Mouse (Mus musculus) forebrain, embryonic 11.5 days (tissue): ENCODE results near the gene Nol4l. TPM values are rescaled to one million over a fixed set of nuclear protein-coding genes. Genes with fewer than 3 reads are reported as not detected.

Source experiments
- ATAC-seq: fragments of 200-750 bp; cut with Nextera tagmentation; replicated peaks from 2 replicates; pipeline ENCODE4 v1.8.0; 2017; ENCODE audit warnings: moderate TSS enrichment; ENCODE audit not compliant: low FRiP score
- DNase-seq: peaks from one replicate; pipeline ENCODE4 v3.0.0-alpha.2; 2017; ENCODE audit warnings: low spot score
- H3K27ac ChIP-seq: fragments of 300-500 bp; sonication (generic); 2 replicates; pipeline ENCODE4 v1.5.1; 2014; ENCODE audit warnings: low read depth, low read length
- H3K27me3 ChIP-seq: fragments of 300-500 bp; sonication (generic); 2 replicates; pipeline ENCODE4 v1.6.1; 2014; ENCODE audit warnings: mild to moderate bottlenecking, low read length, mixed read lengths; ENCODE audit not compliant: control insufficient read depth, insufficient read depth
- H3K36me3 ChIP-seq: fragments of 300-500 bp; sonication (generic); 2 replicates; pipeline ENCODE4 v1.6.1; 2014; ENCODE audit warnings: mild to moderate bottlenecking, low read length, moderate library complexity, mixed read lengths; ENCODE audit not compliant: control insufficient read depth, insufficient read depth
- H3K4me1 ChIP-seq: fragments of 300-500 bp; sonication (generic); replicated peaks from 2 replicates; pipeline ENCODE4 v1.6.1; 2014; ENCODE audit warnings: low read length, mixed read lengths; ENCODE audit not compliant: control insufficient read depth, insufficient read depth
- H3K4me2 ChIP-seq: fragments of 300-500 bp; sonication (generic); 2 replicates; pipeline ENCODE4 v1.6.1; 2014; ENCODE audit warnings: low read depth, mild to moderate bottlenecking, low read length, moderate library complexity, mixed read lengths; ENCODE audit not compliant: severe bottlenecking
- H3K4me3 ChIP-seq: fragments of 300-500 bp; sonication (generic); 2 replicates; pipeline ENCODE4 v1.5.1; 2014; ENCODE audit warnings: low read depth, low read length
- H3K9ac ChIP-seq: fragments of 300-500 bp; sonication (generic); 2 replicates; pipeline ENCODE4 v1.6.1; 2014; ENCODE audit warnings: low read length
- H3K9me3 ChIP-seq: fragments of 300-500 bp; sonication (generic); 2 replicates; pipeline ENCODE4 v1.6.1; 2016; ENCODE audit warnings: low read length, mixed read lengths; ENCODE audit not compliant: control insufficient read depth
- WGBS: fragments of 180-500 bp; shearing (Covaris S2); extraction: QIAGEN DNeasy Blood & Tissue Kit; methylation state at CpG from one replicate; pipeline ENCODE4 v1.1.7; 2014; 5-methylcytosine and 5-hydroxymethylcytosine counted together
- polyA plus RNA-seq: library from polyadenylated mRNA; unstranded; fragments of >200 nt; fragmentation: Nextera tagmentation; extraction: Ambion mirVana; gene quantifications from 2 replicates; pipeline ENCODE4 v1.2.1, GENCODE M21; 2014

The Nol4l gene
- polyA plus RNA-seq, 1 experiment from 2014 or later: 25.6 TPM

DNA sequence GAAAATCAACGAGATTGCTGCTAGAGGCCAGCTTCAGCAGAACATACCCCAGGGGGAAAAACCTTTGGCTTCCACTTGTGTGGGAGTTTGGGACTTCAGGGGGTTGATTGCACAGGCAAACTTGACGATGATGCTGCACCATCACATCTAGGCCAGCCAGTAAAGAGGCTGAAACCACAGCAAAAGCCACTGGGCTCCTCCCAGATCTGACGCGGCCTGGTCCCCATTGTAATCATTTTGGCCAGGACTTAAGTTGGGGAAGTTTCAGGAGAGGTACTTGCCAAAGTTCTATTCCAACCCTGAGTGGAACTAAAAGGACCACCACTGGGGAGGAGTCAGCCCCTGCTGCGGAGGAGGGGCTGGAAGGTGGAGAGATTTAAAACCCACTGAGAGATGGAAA lies 38.8 kb downstream of the Nol4l start:
- Histone ChIP-seq H3K9ac (no peak overlapping the region), H3K4me2 (no peak overlapping the region; the same call in 1 of the 2 replicates), H3K27me3 (peaks cover 13% of the 10 kb centered on the region), H3K4me3 (no peak overlapping the region), H3K4me1 (peaks cover 28% of the 10 kb centered on the region), H3K36me3 (no peaks in the 10 kb centered on the region), H3K27ac (no peak overlapping the region), H3K9me3 (no peaks in the 10 kb centered on the region)
- WGBS: 11% methylated on average over 5 of the region's 5 CpGs
- DNase-seq: no peak
- no peak for ATAC-seq

DNA sequence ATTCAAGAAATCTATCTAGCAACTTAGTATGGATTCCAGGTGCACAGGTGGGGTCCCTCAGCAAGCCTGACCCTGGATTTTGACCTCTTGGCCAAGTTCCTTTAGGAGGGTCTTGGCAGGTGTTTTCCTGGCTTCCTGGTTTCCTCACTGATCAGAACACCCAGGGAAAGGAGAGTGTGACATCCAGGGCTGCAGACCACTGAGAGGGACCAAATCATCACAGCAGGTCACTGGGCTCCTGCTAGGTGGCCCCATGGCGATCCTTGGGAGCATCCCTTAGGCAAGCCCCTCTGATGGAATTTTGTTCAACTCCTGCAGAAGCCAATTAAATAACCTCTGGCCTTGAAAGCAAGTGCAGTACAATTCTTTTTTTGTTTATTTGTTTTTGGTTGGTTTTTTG lies 39.7 kb downstream of the Nol4l start:
- no peak for ATAC-seq
- 62% methylated on average over 1 of the region's 1 CpGs for WGBS

DNA sequence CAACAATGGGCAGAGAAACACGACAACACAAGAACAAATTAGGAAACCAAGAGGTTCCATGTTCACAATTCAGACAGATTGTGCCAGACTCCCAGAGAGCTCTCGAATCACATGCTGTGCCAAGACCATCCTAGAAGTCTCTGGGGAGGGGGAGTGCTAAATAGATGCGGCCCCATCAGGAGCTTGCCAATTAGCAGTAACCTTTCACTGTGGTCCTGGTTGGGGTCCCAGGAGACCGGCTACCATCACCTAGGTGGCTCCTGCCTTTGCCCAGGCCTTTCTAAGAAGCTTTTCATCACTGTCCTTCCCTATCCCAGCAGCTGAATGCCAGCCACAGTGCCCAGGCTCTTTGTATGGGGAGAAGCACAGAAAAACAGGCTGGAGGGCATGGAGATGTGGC lies 45.7 kb downstream of the Nol4l start:
- ATAC-seq (peak; percentile 6; the same call in 1 of the 2 replicates), DNase-seq (no peak)
- Histone ChIP-seq H3K4me1 (peaks cover 14% of the 10 kb centered on the region), H3K4me3 (no peak overlapping the region), H3K27ac (peak overlapping the region; percentile 73), H3K9ac (peak overlapping the region; percentile 30; the same call in 1 of the 2 replicates), H3K9me3 (no peaks in the 10 kb centered on the region), H3K27me3 (no peaks in the 10 kb centered on the region; the same call in 1 of the 2 replicates), H3K36me3 (no peaks in the 10 kb centered on the region), H3K4me2 (no peak overlapping the region; the same call in 1 of the 2 replicates)
- 47% methylated on average over 4 of the region's 4 CpGs for WGBS

More for the DNA sequence above, 39.7 kb downstream of the Nol4l start:
- no peak overlapping the region for H3K27ac ChIP-seq
- H3K4me2 ChIP-seq: no peak overlapping the region
- peaks cover 13% of the 10 kb centered on the region for H3K27me3 ChIP-seq
- peaks cover 28% of the 10 kb centered on the region for H3K4me1 ChIP-seq
- no peak overlapping the region for H3K4me3 ChIP-seq
- H3K9ac ChIP-seq: no peak overlapping the region
- H3K36me3 ChIP-seq: no peaks in the 10 kb centered on the region
- H3K9me3 ChIP-seq: no peaks in the 10 kb centered on the region
- DNase-seq: no peak

GRCm38 (mm10) chr2:153483118-153483983 lies 46.4 kb downstream of the Nol4l start:
- no peaks in the 10 kb centered on the region for H3K36me3 ChIP-seq
- WGBS: 7% methylated on average over 20 of the region's 20 CpGs
- H3K27me3 ChIP-seq: no peaks in the 10 kb centered on the region; the same call in 1 of the 2 replicates
- DNase-seq: peak; percentile 82
- no peaks in the 10 kb centered on the region for H3K9me3 ChIP-seq
- H3K4me3 ChIP-seq: no peak overlapping the region
- ATAC-seq: peak; percentile 51
- peak overlapping the region; percentile 27; the same call in 1 of the 2 replicates for H3K4me2 ChIP-seq
- H3K27ac ChIP-seq: peak overlapping the region; percentile 73
- peaks cover 14% of the 10 kb centered on the region for H3K4me1 ChIP-seq
- H3K9ac ChIP-seq: peak overlapping the region; percentile 30

GRCm38 (mm10) chr2:153481861-153482120 lies 48.0 kb downstream of the Nol4l start:
- Histone ChIP-seq H3K4me3 (no peak overlapping the region), H3K4me1 (peaks cover 14% of the 10 kb centered on the region), H3K4me2 (no peak overlapping the region), H3K9ac (no peak overlapping the region), H3K9me3 (no peaks in the 10 kb centered on the region), H3K27me3 (no peaks in the 10 kb centered on the region; the same call in 1 of the 2 replicates), H3K27ac (no peak overlapping the region), H3K36me3 (no peaks in the 10 kb centered on the region)
- DNase-seq (no peak), ATAC-seq (no peak)
- 83% methylated on average over 2 of the region's 2 CpGs for WGBS

DNA sequence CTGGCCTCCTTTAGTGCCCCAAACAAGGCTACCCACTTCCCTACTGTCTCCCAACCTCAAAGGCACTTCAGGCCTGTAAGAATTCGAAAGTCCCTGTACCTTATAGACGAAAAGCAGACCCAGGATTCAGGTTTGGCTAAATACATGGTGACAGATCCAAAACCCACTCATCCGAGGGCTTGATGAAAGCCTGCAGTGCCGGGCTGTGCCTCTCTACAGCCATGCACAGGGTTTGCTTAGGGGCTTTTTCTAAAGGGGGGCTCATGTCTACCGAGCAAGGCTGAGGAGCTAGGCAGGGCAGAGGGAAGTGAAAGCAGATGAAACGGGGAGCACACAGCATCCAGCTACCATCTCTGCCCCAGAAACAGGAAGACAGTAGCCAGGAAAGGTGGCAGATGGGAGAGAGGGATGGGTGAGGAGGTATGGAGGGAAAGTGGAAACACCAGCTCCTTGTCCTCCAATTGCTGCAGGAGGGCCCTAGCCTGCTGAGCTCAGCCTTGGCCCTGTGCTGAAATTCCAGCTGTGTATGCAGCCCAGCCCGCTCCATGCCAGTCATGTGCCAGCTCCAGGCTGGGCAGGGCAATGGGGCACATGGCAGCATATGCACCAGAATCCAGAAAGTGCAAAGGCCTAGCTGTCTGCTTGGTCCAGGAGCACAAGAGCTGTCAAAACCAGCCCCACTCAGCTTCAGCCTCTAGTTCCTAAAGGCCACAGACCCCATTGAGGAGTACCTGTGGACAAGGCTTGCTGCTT lies 48.5 kb downstream of the Nol4l start:
- H3K9ac ChIP-seq: no peak overlapping the region
- no peaks in the 10 kb centered on the region for H3K36me3 ChIP-seq
- ATAC-seq: no peak
- H3K27me3 ChIP-seq: no peaks in the 10 kb centered on the region; the same call in 1 of the 2 replicates
- H3K27ac ChIP-seq: no peak overlapping the region
- WGBS: 75% methylated on average over 7 of the region's 7 CpGs
- no peak for DNase-seq
- H3K4me3 ChIP-seq: no peak overlapping the region
- no peaks in the 10 kb centered on the region for H3K9me3 ChIP-seq
- peaks cover 14% of the 10 kb centered on the region for H3K4me1 ChIP-seq
- no peak overlapping the region for H3K4me2 ChIP-seq

- H3K4me2 ChIP-seq: no peak overlapping the region
- no peak for DNase-seq
- WGBS: 95% methylated on average over 1 of the region's 1 CpGs
- H3K27me3 ChIP-seq: no peaks in the 10 kb centered on the region; the same call in 1 of the 2 replicates
- no peaks in the 10 kb centered on the region for H3K36me3 ChIP-seq
- H3K9ac ChIP-seq: no peak overlapping the region
- no peak overlapping the region for H3K27ac ChIP-seq
- no peaks in the 10 kb centered on the region for H3K9me3 ChIP-seq
- no peak overlapping the region for H3K4me3 ChIP-seq
- peaks cover 14% of the 10 kb centered on the region for H3K4me1 ChIP-seq
- ATAC-seq: no peak
Measured at GRCm38 (mm10) chr2:153479486-153479885, 50.3 kb downstream of the Nol4l start.

DNA sequence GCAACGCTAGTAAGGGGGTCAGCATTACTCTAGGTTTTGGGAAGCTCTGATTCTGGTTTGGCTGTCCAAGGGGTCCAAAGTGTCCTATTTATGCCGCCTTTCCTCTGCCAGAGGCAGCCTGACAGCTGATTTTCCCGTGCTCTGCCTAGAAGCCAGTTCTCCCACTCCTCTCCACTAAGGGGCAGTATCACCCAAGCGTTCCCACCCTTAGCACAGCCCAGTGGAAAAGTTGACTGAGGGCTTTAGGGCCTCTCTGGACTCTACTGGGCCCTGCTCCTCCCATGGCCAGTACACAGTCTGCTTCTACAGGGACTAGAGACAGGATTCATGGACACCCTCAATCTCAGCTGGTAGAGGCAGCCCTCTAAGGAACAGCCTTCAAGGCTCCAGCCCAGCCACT lies 51.2 kb downstream of the Nol4l start:
- Histone ChIP-seq H3K36me3 (no peaks in the 10 kb centered on the region), H3K27ac (no peak overlapping the region), H3K4me2 (no peak overlapping the region), H3K9ac (no peak overlapping the region), H3K9me3 (no peaks in the 10 kb centered on the region), H3K27me3 (no peaks in the 10 kb centered on the region; the same call in 1 of the 2 replicates), H3K4me1 (peaks cover 10% of the 10 kb centered on the region), H3K4me3 (no peak overlapping the region)
- WGBS: 9% methylated on average over 4 of the region's 4 CpGs
- DNase-seq: peak; percentile 80
- ATAC-seq: peak; percentile 73
